Mouse (Mus musculus): ENCODE measurements around the gene Spint5. TPM values are rescaled to one million over a fixed set of nuclear protein-coding genes. Genes with fewer than 3 reads are reported as not detected.
A peak's percentile ranks its signal among the peaks of the same experiment; 100 is the strongest.

Spint5 gene
- polyA plus RNA-seq, 1 experiment from 2014 or later = not detected

DNA sequence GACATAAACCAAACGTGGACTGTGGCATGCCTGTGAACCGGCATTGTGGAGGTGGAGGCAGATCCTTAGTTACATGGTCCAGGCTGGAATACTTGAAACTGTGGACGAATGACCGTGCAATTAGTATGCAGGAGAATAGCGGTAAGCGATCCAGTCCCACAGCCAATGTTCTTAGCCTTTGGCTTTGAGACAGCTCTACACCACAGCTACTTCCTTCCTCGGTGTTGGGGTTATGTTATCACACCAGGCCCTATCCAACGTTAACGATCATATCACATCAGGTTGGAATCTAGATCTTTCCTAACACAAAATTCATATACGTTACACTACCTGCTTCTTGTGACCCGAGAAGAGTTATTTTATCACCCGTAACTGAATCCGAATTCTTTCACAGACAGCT lies 29.9 kb downstream of the Spint5 start:
- no peak for ATAC-seq (ENCODE audit: low FRiP score)
- Histone ChIP-seq H3K4me3 (replicated peaks) (peak overlapping the region; percentile 95), H3K36me3 (replicated peaks) (peaks cover 21% of the 10 kb centered on the region), H3K4me1 (peaks cover 25% of the 10 kb centered on the region), H3K27ac (no peak overlapping the region), H3K4me2 (peak overlapping the region; percentile 77), H3K9me3 (no peaks in the 10 kb centered on the region), H3K9ac (peak overlapping the region; percentile 90; the same call in 1 of the 2 replicates), H3K27me3 (peaks cover 4% of the 10 kb centered on the region; the same call in 1 of the 2 replicates)
- 78% methylated on average over 13 of the region's 13 CpGs for WGBS

GRCm38 (mm10) chr2:164745843-164746479 lies 30.9 kb downstream of the Spint5 start, which contains the start of the genes Wfdc3 and Dnttip1:
Gene Wfdc3, minus strand, starts transcription at chr2:164745931.
Gene Dnttip1, plus strand, starts transcription at chr2:164745983.
- Histone ChIP-seq H3K27me3 (peaks cover 4% of the 10 kb centered on the region; the same call in 1 of the 2 replicates), H3K9ac (peak within 1 kb of the TSS; percentile 90), H3K27ac (peak within 1 kb of the TSS; percentile 69; the same call in 1 of the 2 replicates), H3K36me3 (replicated peaks) (peaks cover 30% of the 10 kb centered on the region), H3K4me3 (replicated peaks) (peak within 1 kb of the TSS; percentile 95), H3K4me2 (peak within 1 kb of the TSS; percentile 77), H3K9me3 (no peaks in the 10 kb centered on the region), H3K4me1 (peaks cover 25% of the 10 kb centered on the region)
- WGBS = under 1% methylated on average over 56 of the region's 70 CpGs
- peak; percentile 93 for ATAC-seq (ENCODE audit: low FRiP score)

DNA sequence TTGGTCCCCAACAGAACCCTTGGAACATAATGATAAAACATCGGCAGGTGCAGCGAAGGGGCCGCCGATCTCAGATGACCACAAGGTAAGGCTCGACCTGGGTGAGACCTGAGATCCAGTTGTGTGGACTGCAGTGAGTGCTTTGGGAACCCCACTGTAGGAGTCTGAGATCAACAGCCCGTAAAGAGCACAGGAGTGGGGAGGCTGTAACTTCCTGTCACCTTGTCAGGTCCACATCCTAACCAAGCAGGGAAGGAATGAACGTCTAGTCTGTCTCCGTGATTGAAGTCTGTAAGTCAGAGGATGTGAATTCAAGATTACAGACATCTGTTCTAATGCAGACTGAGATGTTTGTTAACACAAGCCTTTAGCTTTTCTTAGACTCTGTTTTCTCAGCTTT lies 31.6 kb downstream of the Spint5 start:
- Histone ChIP-seq H3K9me3 (no peaks in the 10 kb centered on the region), H3K4me2 (peak overlapping the region; percentile 77), H3K4me1 (peaks cover 25% of the 10 kb centered on the region), H3K36me3 (replicated peaks) (peaks cover 37% of the 10 kb centered on the region), H3K9ac (peak overlapping the region; percentile 90), H3K27me3 (peaks cover 4% of the 10 kb centered on the region; the same call in 1 of the 2 replicates), H3K4me3 (replicated peaks) (peak overlapping the region; percentile 95), H3K27ac (no peak overlapping the region)
- ATAC-seq (ENCODE audit: low FRiP score) = 0 out of 2 replicates have a peak, but pooled peaks have one; percentile 18
- 62% methylated on average over 8 of the region's 8 CpGs for WGBS

- peaks cover 4% of the 10 kb centered on the region; the same call in 1 of the 2 replicates for H3K27me3 ChIP-seq
- no peaks in the 10 kb centered on the region for H3K9me3 ChIP-seq
- no peak overlapping the region for H3K27ac ChIP-seq
- H3K36me3 ChIP-seq (replicated peaks) = peaks cover 50% of the 10 kb centered on the region
- no peak overlapping the region for H3K4me3 ChIP-seq (replicated peaks)
- 92% methylated on average over 4 of the region's 4 CpGs for WGBS
- no peak overlapping the region for H3K9ac ChIP-seq
- no peak for ATAC-seq (ENCODE audit: low FRiP score)
- H3K4me1 ChIP-seq = peaks cover 25% of the 10 kb centered on the region
- H3K4me2 ChIP-seq = no peak overlapping the region
Observed at GRCm38 (mm10) chr2:164748191-164748590, 33.1 kb downstream of the Spint5 start.

- peaks cover 58% of the 10 kb centered on the region for H3K36me3 ChIP-seq (replicated peaks)
- H3K4me1 ChIP-seq = peaks cover 25% of the 10 kb centered on the region
- no peak overlapping the region for H3K4me3 ChIP-seq (replicated peaks)
- no peak overlapping the region for H3K4me2 ChIP-seq
- H3K9ac ChIP-seq = no peak overlapping the region
- 91% methylated on average over 6 of the region's 6 CpGs for WGBS
- H3K27me3 ChIP-seq = peaks cover 3% of the 10 kb centered on the region; the same call in 1 of the 2 replicates
- no peak for ATAC-seq (ENCODE audit: low FRiP score)
- H3K27ac ChIP-seq = no peak overlapping the region
- no peaks in the 10 kb centered on the region for H3K9me3 ChIP-seq
Observed at GRCm38 (mm10) chr2:164748991-164749390, 33.9 kb downstream of the Spint5 start.

DNA sequence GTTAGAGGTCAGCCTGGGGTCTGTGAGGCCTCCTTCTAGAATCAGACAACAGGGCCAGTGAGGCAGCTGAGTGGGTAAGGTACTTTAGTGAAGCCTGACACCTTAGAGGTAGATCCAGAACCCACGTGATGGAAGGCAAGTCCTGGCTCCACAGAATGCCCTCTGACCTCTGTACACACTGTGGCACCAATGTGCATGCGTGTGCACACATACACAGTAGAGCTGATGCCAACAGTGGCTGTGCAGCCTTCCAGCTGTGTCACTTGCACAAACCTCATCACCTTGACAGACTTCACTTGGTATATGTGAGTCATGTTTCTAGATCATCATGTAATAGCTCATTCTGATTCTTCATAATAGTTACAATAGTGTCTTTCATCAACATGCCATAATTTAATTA lies 37.3 kb downstream of the Spint5 start:
- Histone ChIP-seq H3K27me3 (no peaks in the 10 kb centered on the region), H3K4me3 (replicated peaks) (no peak overlapping the region), H3K4me2 (no peak overlapping the region), H3K4me1 (peaks cover 7% of the 10 kb centered on the region), H3K9ac (no peak overlapping the region), H3K27ac (no peak overlapping the region), H3K9me3 (no peaks in the 10 kb centered on the region), H3K36me3 (replicated peaks) (peaks cover 91% of the 10 kb centered on the region)
- no peak for ATAC-seq (ENCODE audit: low FRiP score)
- WGBS = 87% methylated on average over 2 of the region's 2 CpGs

DNA sequence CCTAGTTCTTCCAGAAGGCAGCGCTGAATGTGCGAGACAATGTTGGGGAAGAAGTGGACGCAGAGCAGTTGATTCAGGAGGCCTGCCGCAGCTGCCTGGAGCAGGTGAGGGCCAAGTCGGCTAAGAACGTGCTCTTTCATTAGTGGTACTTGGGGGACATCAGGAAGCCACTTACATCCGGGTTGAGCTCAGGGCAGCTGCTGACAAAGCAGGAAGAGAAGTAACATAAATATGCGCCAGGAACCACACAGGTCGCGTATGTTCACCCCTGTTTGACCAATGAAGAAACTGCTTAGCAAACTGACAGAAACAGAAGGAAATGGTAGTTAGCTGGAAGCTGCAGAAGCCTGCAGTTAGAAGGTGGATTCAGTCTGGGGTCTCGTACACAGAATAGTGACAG lies 39.0 kb downstream of the Spint5 start:
- Histone ChIP-seq H3K27ac (no peak overlapping the region), H3K27me3 (no peaks in the 10 kb centered on the region), H3K9ac (no peak overlapping the region), H3K9me3 (no peaks in the 10 kb centered on the region), H3K36me3 (replicated peaks) (peaks cover 91% of the 10 kb centered on the region), H3K4me1 (no peaks in the 10 kb centered on the region), H3K4me3 (replicated peaks) (no peak overlapping the region), H3K4me2 (no peak overlapping the region)
- WGBS = 92% methylated on average over 11 of the region's 11 CpGs
- no peak for ATAC-seq (ENCODE audit: low FRiP score)

DNA sequence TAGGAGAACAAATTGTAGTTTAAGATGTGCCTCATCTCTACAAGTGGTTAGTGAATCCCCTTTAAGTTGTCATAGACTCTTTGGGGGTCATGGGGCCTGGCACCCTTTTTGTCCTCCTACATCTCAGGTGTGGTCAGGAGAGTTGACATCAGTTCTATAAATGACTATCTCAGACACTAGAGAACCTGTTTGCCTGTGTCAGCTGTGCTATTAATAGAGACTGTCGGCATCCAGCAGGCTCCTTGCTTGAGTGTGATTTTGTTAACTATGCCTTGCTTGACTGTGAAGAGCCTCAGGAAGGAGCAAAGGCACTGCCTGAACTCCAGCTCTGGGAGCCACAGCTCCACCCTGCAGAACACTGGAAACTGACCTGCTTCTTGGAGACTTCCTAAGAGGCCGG lies 39.7 kb downstream of the Spint5 start:
- Histone ChIP-seq H3K27me3 (no peaks in the 10 kb centered on the region), H3K9ac (no peak overlapping the region), H3K9me3 (no peaks in the 10 kb centered on the region), H3K4me3 (replicated peaks) (no peak overlapping the region), H3K36me3 (replicated peaks) (peaks cover 95% of the 10 kb centered on the region), H3K4me2 (no peak overlapping the region), H3K4me1 (no peaks in the 10 kb centered on the region), H3K27ac (no peak overlapping the region)
- ATAC-seq (ENCODE audit: low FRiP score) = no peak
- WGBS = 88% methylated on average over 2 of the region's 2 CpGs

DNA sequence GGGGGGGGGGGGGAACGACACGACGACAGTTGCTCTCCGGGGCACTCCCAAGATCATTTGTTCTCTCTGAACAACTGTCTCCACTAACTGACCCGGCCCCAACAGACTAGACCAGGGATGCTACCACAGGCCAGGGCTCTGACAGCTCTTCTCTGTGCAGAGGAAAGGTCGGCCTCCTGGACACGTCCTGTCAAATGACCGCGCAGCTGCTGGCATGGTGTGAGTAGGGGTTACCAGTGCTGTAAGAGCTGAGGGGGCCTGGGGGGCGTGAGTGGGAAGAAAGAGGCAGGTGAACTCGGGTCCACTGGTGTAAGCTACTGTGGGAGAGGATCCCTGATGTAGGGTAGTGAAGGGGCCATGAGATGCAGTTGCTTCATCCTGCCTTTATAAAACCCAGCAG lies 42.7 kb downstream of the Spint5 start:
- WGBS = 93% methylated on average over 11 of the region's 11 CpGs
- Histone ChIP-seq H3K4me2 (no peak overlapping the region), H3K9ac (no peak overlapping the region), H3K27ac (no peak overlapping the region), H3K4me3 (replicated peaks) (no peak overlapping the region), H3K9me3 (no peaks in the 10 kb centered on the region), H3K36me3 (replicated peaks) (peaks cover 99% of the 10 kb centered on the region), H3K27me3 (no peaks in the 10 kb centered on the region), H3K4me1 (no peaks in the 10 kb centered on the region)
- ATAC-seq (ENCODE audit: low FRiP score) = no peak

DNA sequence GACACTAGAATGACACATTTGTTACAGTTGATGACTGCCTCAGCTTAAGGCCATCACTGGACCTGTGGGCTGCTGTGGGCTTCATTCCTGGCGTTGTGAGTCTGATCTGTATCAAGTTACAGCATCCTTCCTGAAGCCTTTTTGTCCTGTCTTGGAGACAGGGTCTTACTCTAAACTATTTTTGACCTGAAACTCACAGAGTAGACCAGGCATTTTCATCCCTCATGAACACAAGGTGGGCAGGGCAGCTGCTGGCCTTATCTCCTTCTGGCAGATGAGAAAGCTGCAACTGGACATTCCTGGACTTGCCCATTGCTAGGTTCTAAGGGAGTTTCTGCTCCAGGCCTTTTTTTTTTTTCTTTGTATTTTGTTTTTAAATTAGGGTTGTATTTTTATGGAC lies 43.6 kb downstream of the Spint5 start:
- Histone ChIP-seq H3K4me2 (no peak overlapping the region), H3K36me3 (replicated peaks) (peaks cover 98% of the 10 kb centered on the region), H3K4me3 (replicated peaks) (no peak overlapping the region), H3K9ac (no peak overlapping the region), H3K27me3 (no peaks in the 10 kb centered on the region), H3K9me3 (no peaks in the 10 kb centered on the region), H3K4me1 (no peaks in the 10 kb centered on the region), H3K27ac (no peak overlapping the region)
- WGBS = 73% methylated on average over 1 of the region's 1 CpGs
- ATAC-seq (ENCODE audit: low FRiP score) = no peak

GRCm38 (mm10) chr2:164760059-164760833 lies 45.1 kb downstream of the Spint5 start:
- ATAC-seq (ENCODE audit: low FRiP score) = no peak
- H3K27me3 ChIP-seq = no peaks in the 10 kb centered on the region
- H3K9ac ChIP-seq = no peak overlapping the region
- no peak overlapping the region for H3K4me3 ChIP-seq (replicated peaks)
- 90% methylated on average over 4 of the region's 4 CpGs for WGBS
- H3K27ac ChIP-seq = no peak overlapping the region
- H3K4me1 ChIP-seq = no peaks in the 10 kb centered on the region
- H3K36me3 ChIP-seq (replicated peaks) = peaks cover 91% of the 10 kb centered on the region
- no peaks in the 10 kb centered on the region for H3K9me3 ChIP-seq
- no peak overlapping the region for H3K4me2 ChIP-seq

DNA sequence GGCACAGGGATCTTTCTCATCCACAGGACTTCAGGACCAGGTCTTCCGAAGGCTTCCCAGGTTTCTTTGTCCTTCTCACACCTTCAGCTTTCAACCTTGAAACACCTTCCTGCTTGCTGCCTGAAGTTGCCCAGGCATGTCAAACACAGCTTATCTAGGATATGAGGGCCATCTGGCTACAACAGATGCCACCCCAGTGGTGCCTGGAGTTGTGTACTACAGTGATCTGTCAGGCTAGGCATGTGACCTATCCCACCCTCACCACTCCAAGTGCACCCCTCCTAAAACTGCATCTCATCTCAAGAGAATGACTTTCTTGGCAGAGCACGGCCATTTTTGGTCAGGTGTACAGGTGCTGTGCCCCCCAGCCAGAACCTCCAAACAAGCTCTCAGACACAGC lies 46.4 kb downstream of the Spint5 start:
- WGBS = 88% methylated on average over 2 of the region's 2 CpGs
- ATAC-seq (ENCODE audit: low FRiP score) = no peak
- no peaks in the 10 kb centered on the region for H3K9me3 ChIP-seq
- no peak overlapping the region for H3K9ac ChIP-seq
- H3K4me1 ChIP-seq = no peaks in the 10 kb centered on the region
- no peak overlapping the region for H3K27ac ChIP-seq
- peaks cover 90% of the 10 kb centered on the region for H3K36me3 ChIP-seq (replicated peaks)
- H3K27me3 ChIP-seq = no peaks in the 10 kb centered on the region
- H3K4me2 ChIP-seq = no peak overlapping the region
- no peak overlapping the region for H3K4me3 ChIP-seq (replicated peaks)

Measured in forebrain, embryonic 12.5 days (tissue).